Mouse (Mus musculus) myocyte (in vitro differentiated cells): ENCODE measurements at regions not wholly inside any gene's neighbourhood (a gene's known extent, or its start where the extent isn't known, plus 50 kb on each side); places are given as distances from the start of the nearest gene placed in this dataset.

Experiments used
- H3K27me3 ChIP-seq: one replicate; pipeline ENCODE4 v1.6.1; 2011; ENCODE audit not compliant: control insufficient read depth, insufficient read depth, insufficient read length
- H3K36me3 ChIP-seq: one replicate; pipeline ENCODE4 v1.6.1; 2011; ENCODE audit not compliant: control insufficient read depth, insufficient read depth
- H3K4me2 ChIP-seq: one replicate; pipeline ENCODE4 v1.6.1; 2011; ENCODE audit warnings: low read depth, control low read depth
- H3K4me3 ChIP-seq: one replicate; pipeline ENCODE4 v1.5.1; 2011; ENCODE audit warnings: mild to moderate bottlenecking, control low read depth, moderate library complexity
- H3K79me2 ChIP-seq: one replicate; pipeline ENCODE4 v1.6.1; 2011; ENCODE audit not compliant: control insufficient read depth, insufficient read depth
- H3ac ChIP-seq: one replicate; pipeline ENCODE4 v1.6.1; 2011; ENCODE audit not compliant: control insufficient read depth, insufficient read length
- CEBPB ChIP-seq: IDR thresholded peaks from 2 replicates; pipeline ENCODE4 v1.6.1; 2011; ENCODE audit warnings: mild to moderate bottlenecking, moderate library complexity; ENCODE audit not compliant: poor library complexity, insufficient read depth, severe bottlenecking
- E2F4 ChIP-seq: IDR thresholded peaks from one replicate; pipeline ENCODE4 v1.6.1; 2011; ENCODE audit warnings: mild to moderate bottlenecking, control low read depth, moderate library complexity; ENCODE audit not compliant: insufficient read depth
- MAX ChIP-seq: IDR thresholded peaks from one replicate; pipeline ENCODE4 v1.6.1; 2011; ENCODE audit warnings: low read depth, mild to moderate bottlenecking, control low read depth
- MYOD1 ChIP-seq, 3 experiments: IDR thresholded peaks; one replicate each; pipeline ENCODE4 v1.6.1; 2011; ENCODE audit warnings: control low read depth in 2 of 3, low read depth in 2 of 3, mild to moderate bottlenecking in 2 of 3, moderate library complexity in 1 of 3; ENCODE audit not compliant: insufficient read length in 2 of 3, control insufficient read depth in 1 of 3
- MYOG ChIP-seq, 3 experiments: IDR thresholded peaks; one replicate each; pipeline ENCODE4 v1.6.1; 2011; ENCODE audit warnings: control low read depth in 2 of 3, low read depth in 2 of 3, mild to moderate bottlenecking in 2 of 3; ENCODE audit not compliant: insufficient read length in 2 of 3, control insufficient read depth in 1 of 3, insufficient read depth in 1 of 3
- POLR2A ChIP-seq: IDR thresholded peaks from one replicate; pipeline ENCODE4 v1.6.1; 2011; ENCODE audit warnings: low read depth, mild to moderate bottlenecking, control low read depth, moderate library complexity; ENCODE audit not compliant: insufficient read length
- POLR2AphosphoS2 ChIP-seq: IDR thresholded peaks from one replicate; pipeline ENCODE4 v1.6.1; 2011; ENCODE audit warnings: low read depth, control low read depth; ENCODE audit not compliant: insufficient read length
- REST ChIP-seq: IDR thresholded peaks from one replicate; pipeline ENCODE4 v1.6.1; 2011; ENCODE audit warnings: mild to moderate bottlenecking, control low read depth, moderate library complexity; ENCODE audit not compliant: insufficient read depth, insufficient read length
- SRF ChIP-seq: IDR thresholded peaks from one replicate; pipeline ENCODE4 v1.6.1; 2011; ENCODE audit warnings: low read depth; ENCODE audit not compliant: control insufficient read depth, insufficient read length
- TCF12 ChIP-seq: IDR thresholded peaks from one replicate; pipeline ENCODE4 v1.6.1; 2011; ENCODE audit warnings: mild to moderate bottlenecking, control low read depth; ENCODE audit not compliant: poor library complexity, insufficient read depth, severe bottlenecking
- TCF3 ChIP-seq: IDR thresholded peaks from one replicate; pipeline ENCODE4 v1.6.1; 2011; ENCODE audit warnings: low read depth, control low read depth; ENCODE audit not compliant: insufficient read length
- USF1 ChIP-seq: IDR thresholded peaks from one replicate; pipeline ENCODE4 v1.6.1; 2011; ENCODE audit warnings: low read depth, mild to moderate bottlenecking, control low read depth, moderate library complexity

DNA sequence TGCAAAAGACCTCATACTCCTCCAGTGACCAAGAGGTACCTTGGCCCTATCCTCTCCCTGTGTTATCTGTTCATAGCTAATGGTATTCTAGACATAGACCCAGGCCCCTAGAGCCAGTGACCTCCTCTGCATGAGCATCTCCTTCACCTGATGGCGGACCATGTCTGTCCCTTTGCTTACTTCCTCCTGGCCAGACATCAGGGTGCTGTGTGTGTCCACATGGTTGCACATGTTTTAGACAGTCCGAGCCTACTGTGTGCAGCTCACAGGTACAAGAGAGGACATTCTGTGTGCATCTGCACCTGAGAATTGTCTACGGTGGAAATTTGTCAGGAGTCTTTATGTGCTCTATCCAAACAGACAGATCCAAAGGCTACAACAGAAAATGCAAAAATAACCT, 79.8 kb downstream of the Tex35 start:
- Histone ChIP-seq H3K27me3 (no peaks in the 10 kb centered on the region), H3K79me2 (no peaks in the 10 kb centered on the region), H3K36me3 (no peaks in the 10 kb centered on the region), H3K4me2 (no peak overlapping the region), H3ac (no peak overlapping the region), H3K4me3 (no peak overlapping the region)
- TF ChIP-seq E2F4 (no peak), POLR2AphosphoS2 (no peak), MYOG (IDR thresholded peaks at IDR 0.05; ENCODE audit: control insufficient read depth in 1 of 3, insufficient read depth in 1 of 3, insufficient read length in 2 of 3, low read depth in 2 of 3) (no peak), TCF3 (no peak)

DNA sequence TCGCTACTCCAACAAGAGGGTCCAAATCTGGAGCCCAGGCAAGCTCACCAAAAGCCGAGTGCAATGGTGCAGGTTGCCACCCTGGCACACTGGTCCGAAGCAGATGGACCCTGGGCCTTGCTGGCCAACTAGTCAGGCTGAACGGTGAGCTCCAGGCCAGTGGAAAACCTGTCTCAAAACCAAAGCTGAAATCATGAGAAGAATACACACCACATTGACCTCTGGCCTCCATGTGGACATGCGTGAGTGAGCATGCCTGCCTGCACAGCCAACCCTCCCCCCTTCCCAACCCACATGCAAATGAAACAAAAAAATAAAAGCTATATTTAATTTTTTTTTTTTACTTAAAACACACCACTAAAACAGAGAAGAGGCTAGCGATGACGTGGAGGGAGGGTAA, 80.8 kb downstream of the Tex35 start:
- no peak overlapping the region for H3K4me3 ChIP-seq
- TF ChIP-seq MAX = no peak
- TF ChIP-seq MYOG (IDR thresholded peaks at IDR 0.05; ENCODE audit: control insufficient read depth in 1 of 3, insufficient read depth in 1 of 3, insufficient read length in 2 of 3, low read depth in 2 of 3) = no peak
- no peak for TF ChIP-seq CEBPB
- no peak for TF ChIP-seq E2F4
- no peak for TF ChIP-seq TCF12
- no peak for TF ChIP-seq POLR2AphosphoS2
- TF ChIP-seq MYOD1 (IDR thresholded peaks at IDR 0.05; ENCODE audit: control insufficient read depth in 1 of 3, insufficient read length in 2 of 3, low read depth in 2 of 3) = no peak
- TF ChIP-seq USF1 = no peak
- no peak for TF ChIP-seq TCF3
- no peak overlapping the region for H3K4me2 ChIP-seq
- H3ac ChIP-seq = no peak overlapping the region
- H3K27me3 ChIP-seq = no peaks in the 10 kb centered on the region
- no peaks in the 10 kb centered on the region for H3K36me3 ChIP-seq
- H3K79me2 ChIP-seq = no peaks in the 10 kb centered on the region

GRCm38 (mm10) chr1:157023462-157023861, 84.0 kb upstream of the Ralgps2 start:
- H3K27me3 ChIP-seq = no peaks in the 10 kb centered on the region
- H3K4me2 ChIP-seq = peak overlapping the region; percentile 8
- no peaks in the 10 kb centered on the region for H3K36me3 ChIP-seq
- H3K4me3 ChIP-seq = no peak overlapping the region
- TF ChIP-seq TCF3 (no peak), USF1 (no peak), MYOD1 (IDR thresholded peaks at IDR 0.05; ENCODE audit: control insufficient read depth in 1 of 3, insufficient read length in 2 of 3, low read depth in 2 of 3) (no peak), REST (no peak), MYOG (IDR thresholded peaks at IDR 0.05; ENCODE audit: control insufficient read depth in 1 of 3, insufficient read depth in 1 of 3, insufficient read length in 2 of 3, low read depth in 2 of 3) (no peak), CEBPB (no peak), TCF12 (no peak), POLR2A (no peak), E2F4 (no peak), POLR2AphosphoS2 (no peak), MAX (no peak), SRF (no peak)
- H3ac ChIP-seq = no peak overlapping the region
- H3K79me2 ChIP-seq = no peaks in the 10 kb centered on the region

DNA sequence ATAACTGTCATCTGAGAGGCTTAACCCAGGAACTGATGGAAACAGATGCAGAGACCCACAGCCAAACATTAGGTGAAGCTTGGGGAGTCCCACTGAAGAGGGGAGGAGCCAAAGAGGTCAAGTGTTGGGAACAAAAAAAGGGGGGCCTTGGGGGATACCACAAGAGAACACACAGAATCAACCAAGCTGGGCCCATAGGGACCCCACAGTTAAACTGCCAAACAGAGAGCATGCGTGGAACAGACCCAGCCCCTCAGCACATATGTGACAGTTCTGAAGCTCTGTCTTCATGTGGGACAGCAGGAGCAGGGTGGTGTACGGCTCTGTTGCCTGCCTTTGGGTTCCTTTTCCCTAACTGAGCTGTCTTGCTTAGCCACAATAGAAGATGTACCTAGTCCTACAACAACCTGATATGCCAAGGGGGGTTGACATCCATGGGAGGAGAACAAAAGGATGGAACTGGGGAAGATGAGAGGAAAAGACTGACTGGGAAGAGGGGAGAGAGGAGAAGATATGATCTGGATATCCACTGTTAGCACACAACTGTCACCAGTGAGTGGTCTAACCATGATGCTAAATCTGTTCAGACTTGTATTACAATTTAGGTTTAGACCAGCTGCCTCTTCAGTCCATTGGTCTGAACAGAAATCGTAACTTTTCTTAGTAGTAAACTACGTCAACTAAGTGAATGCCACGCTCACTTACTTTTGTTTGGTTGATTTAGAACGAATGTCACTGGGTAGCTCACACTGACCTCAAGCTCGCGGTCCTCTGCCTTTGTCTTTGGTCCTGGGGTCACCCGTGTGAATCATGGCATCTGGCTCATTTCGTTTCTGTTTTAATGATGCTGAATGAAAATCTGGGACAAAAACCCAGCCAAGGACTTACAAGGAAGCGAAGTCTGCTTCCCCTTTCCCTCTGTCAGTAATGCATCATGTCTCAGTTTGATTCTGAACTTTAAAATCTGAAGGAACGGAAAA, 83.3 kb upstream of the Ralgps2 start:
- Histone ChIP-seq H3ac (no peak overlapping the region), H3K27me3 (no peaks in the 10 kb centered on the region), H3K79me2 (no peaks in the 10 kb centered on the region), H3K4me3 (no peak overlapping the region), H3K4me2 (no peak overlapping the region), H3K36me3 (no peaks in the 10 kb centered on the region)
- TF ChIP-seq USF1 = no peak
- no peak for TF ChIP-seq SRF

GRCm38 (mm10) chr1:157019892-157020291, 80.5 kb upstream of the Ralgps2 start:
- TF ChIP-seq USF1 = peak; percentile 49
- no peak for TF ChIP-seq MYOD1 (IDR thresholded peaks at IDR 0.05; ENCODE audit: control insufficient read depth in 1 of 3, insufficient read length in 2 of 3, low read depth in 2 of 3)
- H3K4me2 ChIP-seq = peak overlapping the region; percentile 30

More at GRCm38 (mm10) chr1:157019892-157020291, 80.5 kb upstream of the Ralgps2 start:
- Histone ChIP-seq H3K79me2 (no peaks in the 10 kb centered on the region), H3ac (no peak overlapping the region), H3K4me3 (no peak overlapping the region), H3K27me3 (no peaks in the 10 kb centered on the region), H3K36me3 (no peaks in the 10 kb centered on the region)
